Mouse (Mus musculus) CH12.LX (cell line): ENCODE measurements at regions not wholly inside any gene's neighbourhood (a gene's known extent, or its start where the extent isn't known, plus 50 kb on each side); places are given as distances from the start of the nearest gene placed in this dataset.
A peak's percentile ranks its signal among the peaks of the same experiment; 100 is the strongest.

Experiments
- DNase-seq: peaks from one replicate; pipeline ENCODE4 v3.0.0-alpha.2; 2013; ENCODE audit errors: extremely low read depth
- H3K27ac ChIP-seq: 2 replicates; pipeline ENCODE4 v1.5.1; 2012; ENCODE audit warnings: low read depth, mild to moderate bottlenecking, control low read depth, moderate library complexity; ENCODE audit not compliant: insufficient read depth
- H3K27me3 ChIP-seq: replicated peaks from 2 replicates; pipeline ENCODE3; 2012; ENCODE audit warnings: inconsistent platforms
- H3K36me3 ChIP-seq, 2 experiments: replicated peaks in 1 of 2; 2 replicates each; pipeline versions ENCODE3 to v1.6.1; 2012; ENCODE audit warnings: inconsistent platforms in 1 of 2, low read length in 1 of 2, mild to moderate bottlenecking in 1 of 2, mixed read lengths in 1 of 2, moderate library complexity in 1 of 2; ENCODE audit not compliant: control insufficient read depth in 1 of 2, insufficient read depth in 1 of 2
- H3K4me1 ChIP-seq, 2 experiments: 2 replicates each; pipeline ENCODE4 v1.6.1; 2012; ENCODE audit warnings: inconsistent platforms in 1 of 2, moderate library complexity in 1 of 2; ENCODE audit not compliant: insufficient read depth in 2 of 2, control insufficient read depth in 1 of 2
- H3K4me2 ChIP-seq: 2 replicates; pipeline ENCODE4 v1.6.1; 2012; ENCODE audit warnings: low read depth, mild to moderate bottlenecking, control low read depth; ENCODE audit not compliant: poor library complexity, insufficient read depth, severe bottlenecking
- H3K4me3 ChIP-seq, 3 experiments: fragments of 150-350 bp in 1 of 3; sonication (generic) in 1 of 3; replicated peaks in 1 of 3; 2 replicates each; pipeline versions ENCODE3 to v1.5.1; 2011 to 2012; ENCODE audit warnings: low read depth in 2 of 3, low read length in 2 of 3, mild to moderate bottlenecking in 2 of 3, moderate library complexity in 2 of 3, control low read depth in 1 of 3, improper control_type of control experiment in 1 of 3, inconsistent platforms in 1 of 3, mixed read lengths in 1 of 3; ENCODE audit not compliant: poor library complexity in 1 of 3
- H3K79me2 ChIP-seq: replicated peaks from 2 replicates; pipeline ENCODE4 v1.6.1; 2012; ENCODE audit warnings: mild to moderate bottlenecking, moderate library complexity; ENCODE audit not compliant: control insufficient read depth, poor library complexity, insufficient read depth, severe bottlenecking; ENCODE audit errors: extremely low read depth
- H3K9ac ChIP-seq: 2 replicates; pipeline ENCODE4 v1.6.1; 2012; ENCODE audit warnings: low read depth, mild to moderate bottlenecking, control low read depth, moderate library complexity; ENCODE audit not compliant: insufficient read depth
- H3K9me3 ChIP-seq: replicated peaks from 2 replicates; pipeline ENCODE3; 2012; ENCODE audit warnings: low read length, inconsistent platforms, mixed read lengths
- CHD2 ChIP-seq: IDR thresholded peaks from 2 replicates; pipeline ENCODE4 v1.6.1; 2011; ENCODE audit warnings: low read length, improper control_type of control experiment
- E2F4 ChIP-seq: IDR thresholded peaks from 2 replicates; pipeline ENCODE4 v1.6.1; 2011; ENCODE audit warnings: low read depth, low read length, improper control_type of control experiment; ENCODE audit not compliant: insufficient replicate concordance
- ELF1 ChIP-seq: IDR thresholded peaks from 2 replicates; pipeline ENCODE4 v1.6.1; 2014; ENCODE audit warnings: low read depth, mild to moderate bottlenecking, inconsistent platforms, low read length, improper control_type of control experiment
- EP300 ChIP-seq: IDR thresholded peaks from 2 replicates; pipeline ENCODE4 v1.6.1; 2011; ENCODE audit warnings: low read length, improper control_type of control experiment
- ETS1 ChIP-seq: conservative IDR thresholded peaks from 2 replicates; pipeline ENCODE4 v1.6.1; 2012; ENCODE audit warnings: low read depth, mild to moderate bottlenecking, inconsistent platforms, low read length, improper control_type of control experiment, moderate library complexity
- HCFC1 ChIP-seq: IDR thresholded peaks from 2 replicates; pipeline ENCODE4 v1.6.1; 2012; ENCODE audit warnings: low read depth, mild to moderate bottlenecking, inconsistent platforms, low read length, improper control_type of control experiment
- IRF4 ChIP-seq: IDR thresholded peaks from 2 replicates; pipeline ENCODE4 v1.6.1; 2014; ENCODE audit warnings: low read depth, mild to moderate bottlenecking, inconsistent platforms, low read length, improper control_type of control experiment
- JUN ChIP-seq: IDR thresholded peaks from 2 replicates; pipeline ENCODE4 v1.6.1; 2011; ENCODE audit warnings: low read depth, mild to moderate bottlenecking, low read length, improper control_type of control experiment, moderate library complexity; ENCODE audit not compliant: insufficient read depth
- KAT2A ChIP-seq: IDR thresholded peaks from 2 replicates; pipeline ENCODE4 v1.6.1; 2012; ENCODE audit warnings: low read length, improper control_type of control experiment, inconsistent platforms; ENCODE audit not compliant: insufficient replicate concordance
- MAFK ChIP-seq: IDR thresholded peaks from 2 replicates; pipeline ENCODE4 v1.6.1; 2011; ENCODE audit warnings: low read length, improper control_type of control experiment; ENCODE audit not compliant: insufficient replicate concordance
- MAX ChIP-seq: IDR thresholded peaks from 2 replicates; pipeline ENCODE4 v1.6.1; 2011; ENCODE audit warnings: low read length, improper control_type of control experiment
- MXI1 ChIP-seq: IDR thresholded peaks from 2 replicates; pipeline ENCODE4 v1.6.1; 2011; ENCODE audit warnings: mild to moderate bottlenecking, low read depth, low read length, improper control_type of control experiment
- POLR2AphosphoS2 ChIP-seq: IDR thresholded peaks from 2 replicates; pipeline ENCODE4 v1.6.1; 2011; ENCODE audit warnings: low read depth, low read length, improper control_type of control experiment
- SMC3 ChIP-seq: IDR thresholded peaks from 2 replicates; pipeline ENCODE4 v1.6.1; 2011; ENCODE audit warnings: low read depth, low read length, improper control_type of control experiment
- TBP ChIP-seq: conservative IDR thresholded peaks from 2 replicates; pipeline ENCODE4 v1.6.1; 2011; ENCODE audit warnings: low read depth, low read length, improper control_type of control experiment
- USF1 ChIP-seq: IDR thresholded peaks from 2 replicates; pipeline ENCODE4 v1.6.1; 2014; ENCODE audit warnings: low read depth, mild to moderate bottlenecking, inconsistent platforms, low read length, improper control_type of control experiment
- USF2 ChIP-seq: conservative IDR thresholded peaks from 2 replicates; pipeline ENCODE4 v1.6.1; 2011; ENCODE audit warnings: low read depth, low read length, improper control_type of control experiment
- ZC3H11A ChIP-seq: IDR thresholded peaks from 2 replicates; pipeline ENCODE4 v1.6.1; 2012; ENCODE audit warnings: low read depth, mild to moderate bottlenecking, inconsistent platforms, low read length, improper control_type of control experiment
- ZMIZ1 ChIP-seq: IDR thresholded peaks from 2 replicates; pipeline ENCODE4 v1.6.1; 2012; ENCODE audit warnings: low read depth, mild to moderate bottlenecking, inconsistent platforms, low read length, improper control_type of control experiment
- ZNF384 ChIP-seq: IDR thresholded peaks from 2 replicates; pipeline ENCODE4 v1.6.1; 2012; ENCODE audit warnings: low read depth, low read length, improper control_type of control experiment, inconsistent platforms
- dilution Hi-C: fragments of 300-500 bp; cut with MboI; formaldehyde crosslinking; loops from 2 replicates; pipeline ENCODE4 v1.14.3; 2020; ENCODE audit warnings: low sequenced_read_pairs; ENCODE audit not compliant: extremely low pct_unique_long_range_greater_than_20kb, extremely low pct_ligation_motif_present
- in situ Hi-C: fragments of 300-500 bp; cut with MboI; formaldehyde crosslinking; loops from 3 replicates; pipeline ENCODE4 v1.14.3; 2019; ENCODE audit warnings: low sequenced_read_pairs, low pct_ligation_motif_present, low pct_unique_long_range_greater_than_20kb, mixed read lengths

- Histone ChIP-seq H3K9me3 (no peaks in the 10 kb centered on the region), H3K4me2 (no peak overlapping the region)
- no peak for TF ChIP-seq IRF4
- TF ChIP-seq ZMIZ1 = no peak
- TF ChIP-seq E2F4 = no peak
These were observed 94.9 kb downstream of the Arl4a start for GRCm38 (mm10) chr12:39942910-39943309.

GRCm38 (mm10) chr12:39941162-39941561 lies 96.7 kb downstream of the Arl4a start:
- no peaks in the 10 kb centered on the region for H3K79me2 ChIP-seq
- H3K4me1 ChIP-seq = no peaks in the 10 kb centered on the region
- no peaks in the 10 kb centered on the region for H3K36me3 ChIP-seq
- DNase-seq = no peak
- H3K4me3 ChIP-seq = no peak overlapping the region
- H3K9me3 ChIP-seq = no peaks in the 10 kb centered on the region
- in situ Hi-C loops (no loop called here), dilution Hi-C loops (no loop called here)
- TF ChIP-seq HCFC1 (no peak), KAT2A (no peak), E2F4 (no peak), POLR2AphosphoS2 (no peak), EP300 (no peak), ZC3H11A (no peak), MXI1 (no peak), CHD2 (no peak), TBP (no peak), USF1 (no peak), ZMIZ1 (no peak), ETS1 (no peak), JUN (no peak)
- H3K27ac ChIP-seq = no peak overlapping the region
- no peak overlapping the region for H3K9ac ChIP-seq
- H3K4me2 ChIP-seq = no peak overlapping the region
- no peaks in the 10 kb centered on the region for H3K27me3 ChIP-seq

More at GRCm38 (mm10) chr12:39942910-39943309, 94.9 kb downstream of the Arl4a start:
- H3K9ac ChIP-seq = no peak overlapping the region
- H3K27me3 ChIP-seq = no peaks in the 10 kb centered on the region
- no peak overlapping the region for H3K4me3 ChIP-seq
- no peaks in the 10 kb centered on the region for H3K4me1 ChIP-seq
- in situ Hi-C loops = no loop called here
- dilution Hi-C loops = no loop called here
- DNase-seq = no peak
- no peaks in the 10 kb centered on the region for H3K36me3 ChIP-seq
- H3K79me2 ChIP-seq = no peaks in the 10 kb centered on the region
- no peak overlapping the region for H3K27ac ChIP-seq

- Histone ChIP-seq H3K36me3 (no peaks in the 10 kb centered on the region), H3K9me3 (no peaks in the 10 kb centered on the region), H3K79me2 (no peaks in the 10 kb centered on the region), H3K4me1 (peaks cover 0 to 3% of the 10 kb centered on the region in 2 experiments; a peak in 2 of 4 replicates), H3K9ac (no peak overlapping the region), H3K4me3 (no peak overlapping the region), H3K27ac (no peak overlapping the region), H3K27me3 (no peaks in the 10 kb centered on the region), H3K4me2 (no peak overlapping the region)
- no peak for TF ChIP-seq ZNF384
- TF ChIP-seq ETS1 = no peak
- TF ChIP-seq TBP = no peak
- no peak for TF ChIP-seq ELF1
- no peak for TF ChIP-seq SMC3
- TF ChIP-seq MAFK = no peak
- TF ChIP-seq MAX = no peak
- no peak for TF ChIP-seq USF2
- in situ Hi-C loops (no loop called here), dilution Hi-C loops (no loop called here)
- peak; percentile 7 for DNase-seq
These were observed 98.8 kb downstream of the Arl4a start for GRCm38 (mm10) chr12:39939017-39939416.
